Mouse (Mus musculus) stomach, postnatal 0 days (tissue): ENCODE results near the gene Chchd4. TPM values are rescaled to one million over a fixed set of nuclear protein-coding genes. Genes with fewer than 3 reads are reported as not detected.

Experiments
- ATAC-seq: fragments of 200-750 bp; cut with Nextera tagmentation; 2 replicates; pipeline ENCODE4 v1.8.0; 2017; ENCODE audit not compliant: low FRiP score, low TSS enrichment
- DNase-seq: peaks from one replicate; pipeline ENCODE4 v3.0.0-alpha.2; 2016; ENCODE audit warnings: low spot score
- H3K27ac ChIP-seq: fragments of 300-500 bp; sonication (generic); replicated peaks from 2 replicates; pipeline ENCODE4 v1.5.1; 2014; ENCODE audit warnings: mild to moderate bottlenecking, control low read depth
- H3K27me3 ChIP-seq: fragments of 300-500 bp; sonication (generic); 2 replicates; pipeline ENCODE4 v1.6.1; 2014; ENCODE audit warnings: low read length; ENCODE audit not compliant: control insufficient read depth, insufficient read depth
- H3K36me3 ChIP-seq: fragments of 300-500 bp; sonication (generic); 2 replicates; pipeline ENCODE4 v1.6.1; 2014; ENCODE audit warnings: low read length, mixed read lengths; ENCODE audit not compliant: control insufficient read depth, insufficient read depth
- H3K4me1 ChIP-seq: fragments of 300-500 bp; sonication (generic); replicated peaks from 2 replicates; pipeline ENCODE4 v1.6.1; 2014; ENCODE audit warnings: antibody characterized with exemption; ENCODE audit not compliant: control insufficient read depth, insufficient read depth
- H3K4me2 ChIP-seq: fragments of 300-500 bp; sonication (generic); replicated peaks from 2 replicates; pipeline ENCODE4 v1.6.1; 2014; ENCODE audit warnings: low read depth, mild to moderate bottlenecking, control low read depth, moderate library complexity
- H3K4me3 ChIP-seq: fragments of 300-500 bp; sonication (generic); 2 replicates; pipeline ENCODE4 v1.5.1; 2014; ENCODE audit warnings: low read depth, low read length, control low read depth
- H3K9ac ChIP-seq: fragments of 300-500 bp; sonication (generic); 2 replicates; pipeline ENCODE4 v1.6.1; 2014; ENCODE audit warnings: mild to moderate bottlenecking, low read length, control low read depth, mixed read lengths
- H3K9me3 ChIP-seq: fragments of 300-500 bp; sonication (generic); 2 replicates; pipeline ENCODE4 v1.6.1; 2016; ENCODE audit warnings: low read length; ENCODE audit not compliant: control insufficient read depth
- CTCF ChIP-seq: IDR thresholded peaks from 2 replicates; pipeline ENCODE4 v1.5.1; 2016; ENCODE audit warnings: antibody characterized with exemption, low read depth, mild to moderate bottlenecking, moderate library complexity
- EP300 ChIP-seq: optimal IDR thresholded peaks from 2 replicates; pipeline ENCODE3; 2016; ENCODE audit warnings: antibody characterized with exemption
- WGBS: fragments of 180-500 bp; shearing (Covaris S2); extraction: QIAGEN DNeasy Blood & Tissue Kit; methylation state at CpG from one replicate; pipeline ENCODE4 v1.1.7; 2014; 5-methylcytosine and 5-hydroxymethylcytosine counted together
- polyA plus RNA-seq: library from polyadenylated mRNA; unstranded; fragments of >200 nt; fragmentation: Nextera tagmentation; extraction: Ambion mirVana; gene quantifications from 2 replicates; pipeline ENCODE4 v1.2.1, GENCODE M21; 2015

Gene Chchd4
- polyA plus RNA-seq, 1 experiment from 2014 or later = 14.7 TPM

DNA sequence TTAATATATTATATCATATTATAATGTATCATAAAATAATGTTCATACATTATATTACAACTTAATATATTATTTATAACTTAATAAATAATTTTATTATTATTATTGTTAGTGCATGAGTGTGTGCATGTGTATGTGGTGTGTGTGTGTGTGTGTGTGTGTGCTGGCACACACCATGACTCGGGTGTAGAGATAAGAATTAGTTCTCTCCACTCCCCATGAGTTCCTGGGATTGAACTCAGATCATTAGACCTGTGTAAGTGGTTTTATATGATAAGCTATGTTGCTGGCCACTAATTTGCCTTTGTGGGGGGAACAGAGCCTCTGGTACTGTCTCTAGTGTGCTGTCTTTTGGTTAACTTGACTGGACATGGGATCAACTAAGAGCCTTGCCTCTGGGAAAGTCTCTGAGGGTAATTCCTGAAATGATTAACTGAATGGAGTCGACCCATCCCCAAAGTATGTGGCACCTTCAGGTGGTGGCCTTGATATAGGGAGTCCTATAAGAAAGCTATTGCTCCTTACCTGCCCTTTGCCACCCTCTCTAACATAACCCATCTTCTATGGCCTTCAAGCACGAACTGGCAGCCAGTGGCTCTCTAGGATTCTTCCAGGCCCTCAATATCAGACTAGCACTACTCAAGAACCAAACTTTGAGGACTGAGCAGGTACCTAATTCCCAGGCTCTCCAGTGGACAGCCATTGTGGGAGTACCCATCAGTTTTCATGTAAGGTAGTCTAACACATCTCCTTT, 23.7 kb downstream of the Chchd4 start:
- no peak overlapping the region for H3K9ac ChIP-seq
- H3K4me2 ChIP-seq = no peak overlapping the region
- no peak for TF ChIP-seq EP300
- no peak for TF ChIP-seq CTCF
- no peaks in the 10 kb centered on the region for H3K27me3 ChIP-seq
- no peaks in the 10 kb centered on the region for H3K4me1 ChIP-seq
- no peak overlapping the region for H3K4me3 ChIP-seq
- no peak overlapping the region for H3K27ac ChIP-seq
- no peaks in the 10 kb centered on the region for H3K36me3 ChIP-seq
- WGBS = 42% methylated on average over 3 of the region's 3 CpGs
- ATAC-seq (no peak), DNase-seq (no peak)
- no peaks in the 10 kb centered on the region for H3K9me3 ChIP-seq

GRCm38 (mm10) chr6:91445316-91445715, 28.0 kb downstream of the Chchd4 start:
- Histone ChIP-seq H3K4me2 (no peak overlapping the region), H3K4me1 (no peaks in the 10 kb centered on the region), H3K9ac (no peak overlapping the region), H3K36me3 (no peaks in the 10 kb centered on the region), H3K9me3 (no peaks in the 10 kb centered on the region), H3K27ac (no peak overlapping the region), H3K27me3 (no peaks in the 10 kb centered on the region), H3K4me3 (no peak overlapping the region)
- DNase-seq = no peak
- 80% methylated on average over 3 of the region's 3 CpGs for WGBS
- no peak for TF ChIP-seq CTCF
- TF ChIP-seq EP300 = no peak
- ATAC-seq = no peak

DNA sequence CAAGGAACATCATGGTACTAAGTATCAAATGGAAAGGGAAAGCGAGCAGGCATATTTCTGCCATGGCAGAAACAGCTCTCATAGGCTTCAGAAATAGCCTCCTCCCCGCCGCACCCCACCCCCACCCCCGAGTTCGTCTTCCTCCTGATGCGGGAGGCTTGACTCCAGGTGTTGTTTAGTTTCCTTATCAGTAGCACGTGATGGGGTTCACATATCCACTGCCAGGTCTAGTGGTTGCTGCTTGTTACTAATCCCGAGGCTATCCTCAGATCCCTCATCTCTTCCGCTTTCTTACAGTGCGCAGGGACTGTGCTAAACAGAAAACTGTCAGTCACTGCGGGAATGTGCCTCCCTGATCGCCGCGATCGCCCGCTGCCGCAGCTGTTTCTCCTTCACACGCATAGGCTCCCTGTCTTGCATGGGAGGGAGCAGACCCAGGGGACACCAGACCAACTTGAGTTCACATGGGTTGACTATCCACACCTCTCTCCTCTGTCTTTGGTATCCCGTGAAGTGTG, 32.1 kb downstream of the Chchd4 start:
- WGBS = 2% methylated on average over 19 of the region's 19 CpGs
- H3K4me2 ChIP-seq = peak overlapping the region; percentile 94
- H3K4me1 ChIP-seq = no peaks in the 10 kb centered on the region
- peak; percentile 75 for ATAC-seq
- peak overlapping the region; percentile 74 for H3K9ac ChIP-seq
- peak overlapping the region; percentile 69 for H3K27ac ChIP-seq
- no peak for TF ChIP-seq EP300
- no peak for TF ChIP-seq CTCF
- H3K27me3 ChIP-seq = no peaks in the 10 kb centered on the region
- H3K4me3 ChIP-seq = peak overlapping the region; percentile 63
- no peaks in the 10 kb centered on the region for H3K9me3 ChIP-seq
- no peaks in the 10 kb centered on the region for H3K36me3 ChIP-seq
- DNase-seq = peak; percentile 60

- peak overlapping the region; percentile 69 for H3K27ac ChIP-seq
- H3K9me3 ChIP-seq = no peaks in the 10 kb centered on the region
- peak; percentile 96 for ATAC-seq
- peak; percentile 95 for DNase-seq
- H3K4me1 ChIP-seq = no peaks in the 10 kb centered on the region
- 2% methylated on average over 30 of the region's 30 CpGs for WGBS
- peak overlapping the region; percentile 63 for H3K4me3 ChIP-seq
- H3K36me3 ChIP-seq = no peaks in the 10 kb centered on the region
- no peaks in the 10 kb centered on the region for H3K27me3 ChIP-seq
- TF ChIP-seq EP300 (no peak), CTCF (no peak)
- H3K9ac ChIP-seq = peak overlapping the region; percentile 74
- peak overlapping the region; percentile 94 for H3K4me2 ChIP-seq
Observed at GRCm38 (mm10) chr6:91440474-91441144, 32.7 kb downstream of the Chchd4 start.

- Histone ChIP-seq H3K4me3 (no peak overlapping the region), H3K27ac (no peak overlapping the region), H3K36me3 (no peaks in the 10 kb centered on the region), H3K9me3 (no peaks in the 10 kb centered on the region), H3K9ac (no peak overlapping the region), H3K27me3 (no peaks in the 10 kb centered on the region), H3K4me2 (no peak overlapping the region), H3K4me1 (no peaks in the 10 kb centered on the region)
- ATAC-seq (no peak), DNase-seq (no peak)
- WGBS = 29% methylated on average over 4 of the region's 4 CpGs
- TF ChIP-seq CTCF (no peak), EP300 (no peak)
Observed at GRCm38 (mm10) chr6:91424151-91424550, 49.2 kb downstream of the Chchd4 start.

GRCm38 (mm10) chr6:91421629-91422028, 51.7 kb downstream of the Chchd4 start:
- Histone ChIP-seq H3K4me2 (no peak overlapping the region), H3K27me3 (no peaks in the 10 kb centered on the region), H3K9me3 (no peaks in the 10 kb centered on the region), H3K4me3 (no peak overlapping the region), H3K27ac (no peak overlapping the region), H3K4me1 (no peaks in the 10 kb centered on the region), H3K9ac (no peak overlapping the region), H3K36me3 (no peaks in the 10 kb centered on the region)
- DNase-seq (no peak), ATAC-seq (no peak)
- WGBS = 63% methylated on average over 4 of the region's 4 CpGs
- TF ChIP-seq EP300 = no peak
- no peak for TF ChIP-seq CTCF
